Mouse (Mus musculus): ENCODE data around the gene Bcl2. TPM values are rescaled to one million over a fixed set of nuclear protein-coding genes. Genes with fewer than 3 reads are reported as not detected.

Gene Bcl2
- total and polyA plus RNA-seq, 3 experiments = 30.9 to 87.0 (median 38.8) TPM

DNA sequence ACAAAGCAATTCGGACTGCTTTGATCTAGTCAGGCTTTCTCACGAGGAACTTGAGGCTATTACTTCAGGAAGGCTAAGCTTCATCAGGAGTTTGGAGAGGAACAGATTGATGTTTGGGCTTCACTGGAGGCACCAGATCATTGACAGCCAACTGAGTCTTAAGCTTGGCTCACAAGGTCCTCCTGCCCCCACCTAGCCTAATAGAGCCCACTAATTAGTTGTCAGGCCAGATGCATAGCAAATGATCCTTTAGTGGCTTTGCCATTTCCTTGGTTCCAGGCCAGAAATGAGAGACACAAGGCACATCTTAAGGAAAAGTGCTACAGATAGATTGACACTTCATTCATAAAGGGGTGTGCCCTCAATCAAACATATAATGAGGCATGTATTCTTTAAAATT lies 216.1 kb downstream of the Bcl2 start:
- Histone ChIP-seq H3K9ac (ENCODE audit: control insufficient read depth, low read depth, low read length, poor library complexity, severe bottlenecking) (no peak overlapping the region), H3K4me3 (ENCODE audit: control insufficient read depth in 1 of 2, insufficient read depth in 1 of 2, low read depth in 2 of 2, low read length in 2 of 2) (no peak overlapping the region), H3K27ac (ENCODE audit: control insufficient read depth, low read depth, low read length) (no peak overlapping the region), H3K27me3 (ENCODE audit: control insufficient read depth in 1 of 2, insufficient read depth in 2 of 2, low read length in 2 of 2) (no peaks in the 10 kb centered on the region; a peak in 1 of 4 replicates), H3K9me3 (replicated peaks; ENCODE audit: insufficient read depth, low read length) (no peaks in the 10 kb centered on the region), H3K4me1 (ENCODE audit: control insufficient read depth in 1 of 2, insufficient read depth in 2 of 2, low read length in 2 of 2) (no peaks in the 10 kb centered on the region), H3K36me3 (ENCODE audit: control insufficient read depth in 1 of 2, insufficient read depth in 2 of 2, low read length in 2 of 2) (no peaks in the 10 kb centered on the region), H3K79me2 (ENCODE audit: control insufficient read depth, insufficient read depth, low read length, poor library complexity) (no peaks in the 10 kb centered on the region)
- TF ChIP-seq SIN3A (IDR thresholded peaks at IDR 0.05; ENCODE audit: low read length) = no peak
- no peak for TF ChIP-seq NRF1 (IDR thresholded peaks at IDR 0.05; ENCODE audit: insufficient read depth, low read depth, low read length, poor library complexity, severe bottlenecking)
- no peak for TF ChIP-seq BHLHE40 (IDR thresholded peaks at IDR 0.05; ENCODE audit: borderline replicate concordance, low read depth, low read length)
- TF ChIP-seq USF1 (IDR thresholded peaks at IDR 0.05; ENCODE audit: low read depth, low read length) = no peak
- TF ChIP-seq MAFK (IDR thresholded peaks at IDR 0.05; ENCODE audit: borderline replicate concordance, low read depth, low read length) = no peak
- TF ChIP-seq MEF2A (IDR thresholded peaks at IDR 0.05; ENCODE audit: extremely low read depth, insufficient replicate concordance, low read depth, low read length, poor library complexity, severe bottlenecking) = no peak
- no peak for TF ChIP-seq E2F4 (IDR thresholded peaks at IDR 0.05; ENCODE audit: borderline replicate concordance, low read depth, low read length)
- TF ChIP-seq USF2 (IDR thresholded peaks at IDR 0.05; ENCODE audit: borderline replicate concordance in 1 of 2, insufficient read depth in 1 of 2, low read depth in 1 of 2, low read length in 2 of 2) = no peak
- TF ChIP-seq GABPA (IDR thresholded peaks at IDR 0.05; ENCODE audit: low read depth, low read length) = no peak
- no peak for TF ChIP-seq GATA1 (IDR thresholded peaks at IDR 0.05; ENCODE audit: low read depth, low read length)
- no peak for TF ChIP-seq POLR2A (IDR thresholded peaks at IDR 0.05; ENCODE audit: control insufficient read depth in 1 of 2, insufficient read depth in 1 of 2, low read depth in 1 of 2, low read length in 2 of 2, poor library complexity in 1 of 2)
- TF ChIP-seq KAT2A (conservative IDR thresholded peaks at IDR 0.05; ENCODE audit: low read depth, low read length) = no peak
- no peak for TF ChIP-seq ZKSCAN1 (IDR thresholded peaks at IDR 0.05; ENCODE audit: low read depth, low read length)
- TF ChIP-seq MYB (IDR thresholded peaks at IDR 0.05; ENCODE audit: low read depth, low read length) = no peak
- TF ChIP-seq JUND (IDR thresholded peaks at IDR 0.05; ENCODE audit: low read depth, low read length) = no peak
- TF ChIP-seq ZMIZ1 (IDR thresholded peaks at IDR 0.05; ENCODE audit: low read depth, low read length) = no peak
- no peak for TF ChIP-seq TAL1 (IDR thresholded peaks at IDR 0.05; ENCODE audit: low read length)
- no peak for DNase-seq (ENCODE audit: low read depth, low spot score)

Other genes with a start within 250 kb of the Bcl2 start
- 15.1 and 15.3 TPM in 2 replicates for gene Kdsr, start 45.5 kb upstream of the Bcl2 start, total RNA-seq (2012; rRNA removed)
- 10 to 100 TPM in 1 of 2 experiments, not detected in 1; 20.3 TPM for gene Kdsr, start 45.5 kb upstream of the Bcl2 start, polyA plus RNA-seq (2012; ENCODE audit: insufficient read depth in 1 of 2, insufficient read length in 2 of 2, low read depth in 1 of 2, low replicate concordance in 2 of 2, missing spikeins in 1 of 2)
- gene Vps4b, start 82.5 kb upstream of the Bcl2 start, total RNA-seq (2012; rRNA removed) = 65.3 and 80.4 TPM in 2 replicates
- 10 to 100 TPM; 43.9 to 91.1 TPM for gene Vps4b, start 82.5 kb upstream of the Bcl2 start, polyA plus RNA-seq (2012; ENCODE audit: insufficient read depth in 1 of 2, insufficient read length in 2 of 2, low read depth in 1 of 2, low replicate concordance in 2 of 2, missing spikeins in 1 of 2)
- gene Serpinb5, start 146.9 kb upstream of the Bcl2 start, total RNA-seq (2012; rRNA removed) = not detected in 2 replicates
- gene Serpinb5, start 146.9 kb upstream of the Bcl2 start, polyA plus RNA-seq (2012; ENCODE audit: insufficient read depth in 1 of 2, insufficient read length in 2 of 2, low read depth in 1 of 2, low replicate concordance in 2 of 2, missing spikeins in 1 of 2) = not detected
- not detected in 2 replicates for gene Serpinb12, start 220.2 kb upstream of the Bcl2 start, total RNA-seq (2012; rRNA removed)
- gene Serpinb12, start 220.2 kb upstream of the Bcl2 start, polyA plus RNA-seq (2012; ENCODE audit: insufficient read depth in 1 of 2, insufficient read length in 2 of 2, low read depth in 1 of 2, low replicate concordance in 2 of 2, missing spikeins in 1 of 2) = not detected